Mouse (Mus musculus): ENCODE measurements around the gene Fndc3b.
A peak's percentile ranks its signal among the peaks of the same experiment; 100 is the strongest.

Fndc3b gene

DNA sequence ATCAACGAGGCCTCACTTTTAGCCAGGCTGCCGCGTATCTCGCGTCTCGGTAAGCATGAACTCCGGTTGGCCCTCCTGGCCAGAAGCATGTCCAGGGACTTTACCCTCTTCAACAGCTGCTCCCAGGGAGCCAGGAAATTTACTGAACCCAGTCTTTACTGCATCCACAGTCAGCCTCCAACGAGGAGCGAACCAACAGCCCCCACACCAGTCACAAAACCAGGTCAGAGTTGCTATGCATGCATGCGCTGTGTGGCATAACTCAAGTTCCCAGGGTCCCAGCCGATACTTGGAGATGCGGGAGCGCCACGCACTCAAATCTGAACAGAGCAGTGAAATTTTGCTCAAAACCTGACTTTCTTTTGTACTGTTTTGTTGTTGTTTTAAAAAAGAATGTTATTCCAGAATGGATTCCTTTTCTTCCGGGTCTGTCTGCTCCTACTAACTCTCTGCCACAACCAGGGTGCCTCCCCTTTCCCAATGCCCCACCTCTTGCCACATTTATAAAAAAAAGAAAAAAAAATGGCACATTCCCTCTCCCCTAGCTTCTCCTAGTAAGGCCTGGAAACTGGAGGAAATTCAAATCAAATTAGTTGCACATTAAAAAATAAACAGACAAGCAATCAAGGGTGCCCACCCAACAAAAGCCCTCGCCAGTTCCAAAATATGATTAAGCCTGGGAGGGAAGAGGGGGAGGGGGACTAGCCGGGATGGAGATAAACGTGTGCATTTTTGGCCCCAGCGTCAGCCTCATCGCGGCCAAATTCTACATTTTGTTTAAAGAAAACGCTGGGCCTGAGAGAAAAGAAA is 1.8 kb downstream of the Fndc3b start:
- DNase-seq (ENCODE audit: low spot score in 2 of 2), result no peak

DNA sequence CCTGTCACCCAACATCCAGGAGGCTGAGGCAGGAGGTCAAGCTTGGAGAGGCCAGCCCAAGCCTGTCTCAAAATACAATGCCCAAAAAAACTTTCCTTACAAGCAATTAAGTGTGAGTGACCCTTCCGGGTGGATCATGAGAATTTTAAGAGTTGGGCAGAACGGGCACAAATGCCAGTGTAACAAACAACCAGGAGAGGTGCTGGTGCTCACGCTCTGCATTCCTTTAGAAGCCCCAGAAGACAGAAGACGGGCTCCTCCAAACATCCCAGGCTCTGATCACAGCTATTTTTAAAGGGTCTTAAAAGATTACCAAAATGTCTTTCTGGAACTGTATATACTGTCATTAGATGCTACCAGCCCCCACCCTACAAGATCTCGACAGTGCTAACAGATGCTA is 2.5 kb downstream of the Fndc3b start:
- no peak for DNase-seq (ENCODE audit: low spot score in 2 of 2)

DNA sequence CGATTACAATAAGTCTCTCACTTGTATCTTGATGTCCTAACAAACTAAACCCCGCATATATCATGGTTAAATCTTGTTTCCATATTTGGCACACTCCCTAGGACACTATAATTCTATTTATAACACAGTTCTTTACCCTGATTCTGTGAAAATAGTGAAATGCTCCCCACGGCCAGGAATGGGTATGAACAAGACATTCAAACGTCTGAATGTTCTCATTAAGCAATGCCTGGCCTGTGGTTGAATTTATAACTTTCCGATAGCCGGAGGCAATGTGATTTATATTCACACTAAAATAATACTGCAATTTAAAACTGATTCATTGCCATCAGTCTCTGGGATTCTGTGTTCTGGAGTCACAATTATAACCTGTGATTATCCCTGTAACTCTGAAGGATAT is 5.3 kb downstream of the Fndc3b start:
- DNase-seq (ENCODE audit: low spot score in 2 of 2), result no peak

DNA sequence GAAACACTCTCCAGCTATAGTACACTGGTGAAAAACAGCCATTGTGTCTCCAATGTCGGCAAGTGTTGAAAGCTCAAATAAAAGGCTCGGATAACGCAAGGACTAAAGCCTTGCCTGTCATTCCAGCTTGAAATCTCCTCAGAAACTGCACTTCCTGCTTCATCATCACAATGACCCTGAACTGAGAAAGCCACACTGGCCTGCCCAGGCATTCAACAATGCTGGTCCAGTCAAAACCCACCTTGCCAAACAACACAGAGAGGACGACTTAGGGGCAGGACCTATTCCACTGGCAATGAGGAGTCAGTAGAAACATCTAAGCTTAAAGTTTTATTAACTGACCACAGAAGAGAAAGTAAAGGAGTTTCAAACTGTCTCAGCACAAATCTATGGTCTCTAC is 6.1 kb downstream of the Fndc3b start:
- DNase-seq (ENCODE audit: low spot score in 2 of 2), result no peak

DNA sequence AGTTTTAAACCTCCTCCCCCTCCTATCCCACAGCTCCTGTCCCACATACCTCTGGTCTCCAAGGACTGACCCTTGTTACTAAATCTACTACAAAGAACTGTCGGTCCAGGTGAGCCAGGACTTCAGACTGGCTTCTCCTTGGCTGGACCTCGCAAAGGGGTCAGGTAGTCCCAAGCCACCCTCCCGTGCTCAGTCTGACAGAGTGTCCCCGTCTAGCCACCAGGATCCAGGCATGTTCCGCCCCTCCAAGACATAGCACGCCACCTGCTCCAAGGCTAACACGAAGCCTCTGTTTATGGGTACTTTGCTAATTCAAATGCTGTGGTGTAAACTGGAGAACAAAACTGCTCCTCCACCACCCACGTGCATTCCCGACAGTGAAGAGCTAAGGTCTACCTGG is 6.5 kb downstream of the Fndc3b start:
- DNase-seq (ENCODE audit: low spot score in 2 of 2), result no peak

DNA sequence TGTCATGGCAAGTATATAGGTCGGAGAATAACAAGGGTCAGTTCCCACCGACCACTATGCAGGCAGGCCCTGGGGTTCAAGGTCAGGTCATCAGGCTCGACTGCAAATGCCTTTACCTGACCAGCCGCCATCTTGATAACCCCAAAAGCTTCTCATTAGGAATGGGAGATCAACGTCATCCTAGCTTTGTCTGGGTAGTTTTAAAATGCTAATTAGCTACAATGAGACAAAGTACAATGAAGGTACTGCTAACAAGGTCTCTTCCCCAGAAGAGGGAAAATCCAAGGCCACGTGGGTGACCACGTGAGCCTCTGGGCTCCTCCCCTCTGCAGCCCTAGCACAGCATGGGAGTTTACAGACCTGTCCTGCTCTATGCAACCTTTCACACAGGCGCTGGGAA is 7.6 kb downstream of the Fndc3b start:
- no peak for DNase-seq (ENCODE audit: low spot score in 2 of 2)

DNA sequence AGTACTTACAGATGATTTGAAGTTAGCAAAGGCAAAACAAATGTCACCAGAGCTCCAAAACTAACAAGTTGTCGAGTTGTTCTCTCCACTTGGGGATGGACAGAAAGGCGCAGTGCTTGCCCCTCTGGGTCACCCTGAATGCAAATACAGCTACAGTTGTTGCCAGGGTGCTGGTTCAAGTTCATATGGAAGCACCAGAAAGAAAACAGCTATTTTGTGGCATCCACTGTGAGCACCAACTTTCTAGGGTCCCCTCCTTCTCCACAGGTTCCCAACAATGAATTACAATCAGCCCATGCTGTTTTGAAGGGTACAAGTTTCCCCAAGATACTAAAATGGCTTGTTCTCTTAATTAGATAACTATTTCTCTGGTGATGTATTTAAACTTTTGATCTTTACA is 8.0 kb downstream of the Fndc3b start:
- DNase-seq (ENCODE audit: low spot score in 2 of 2), result no peak

DNA sequence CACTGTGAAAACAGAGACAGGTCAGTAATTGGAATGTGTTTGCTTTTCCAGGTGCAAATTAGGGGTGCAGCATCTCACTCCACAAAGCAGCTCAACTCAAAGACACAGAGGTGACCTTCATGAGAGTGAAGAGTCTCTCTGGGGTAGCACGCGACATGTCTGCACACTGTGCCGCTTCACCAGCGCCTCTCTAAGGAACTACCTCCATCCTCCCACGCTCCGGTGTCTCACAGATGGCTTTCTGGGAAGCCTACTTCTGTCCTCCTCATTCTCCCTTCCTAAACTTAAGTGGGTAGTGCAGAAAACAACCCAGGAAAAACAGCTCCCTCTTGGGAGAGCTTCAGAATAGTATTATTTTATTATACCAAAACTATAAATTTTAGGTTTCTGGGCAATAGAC is 12.4 kb downstream of the Fndc3b start:
- peak; percentile 52 to 64 for DNase-seq (ENCODE audit: low spot score in 2 of 2)

DNA sequence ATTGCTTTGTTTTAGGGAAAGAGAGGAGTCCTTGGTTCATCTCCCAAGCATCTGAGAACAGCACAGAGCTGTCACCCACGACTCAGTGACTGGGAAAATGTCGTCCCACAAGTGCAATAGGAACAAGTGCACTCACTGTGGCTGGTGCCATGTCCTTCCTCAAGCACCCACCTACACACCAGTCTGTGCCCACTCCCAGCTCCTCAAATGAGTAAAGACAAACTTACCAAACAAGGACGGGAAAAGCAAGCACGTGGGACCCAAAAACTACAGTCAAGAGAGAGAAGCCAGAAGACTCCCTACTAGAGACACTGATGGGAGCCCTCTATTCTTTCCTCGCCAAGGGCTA is 14.7 kb downstream of the Fndc3b start:
- no peak for DNase-seq (ENCODE audit: low spot score in 2 of 2)

DNA sequence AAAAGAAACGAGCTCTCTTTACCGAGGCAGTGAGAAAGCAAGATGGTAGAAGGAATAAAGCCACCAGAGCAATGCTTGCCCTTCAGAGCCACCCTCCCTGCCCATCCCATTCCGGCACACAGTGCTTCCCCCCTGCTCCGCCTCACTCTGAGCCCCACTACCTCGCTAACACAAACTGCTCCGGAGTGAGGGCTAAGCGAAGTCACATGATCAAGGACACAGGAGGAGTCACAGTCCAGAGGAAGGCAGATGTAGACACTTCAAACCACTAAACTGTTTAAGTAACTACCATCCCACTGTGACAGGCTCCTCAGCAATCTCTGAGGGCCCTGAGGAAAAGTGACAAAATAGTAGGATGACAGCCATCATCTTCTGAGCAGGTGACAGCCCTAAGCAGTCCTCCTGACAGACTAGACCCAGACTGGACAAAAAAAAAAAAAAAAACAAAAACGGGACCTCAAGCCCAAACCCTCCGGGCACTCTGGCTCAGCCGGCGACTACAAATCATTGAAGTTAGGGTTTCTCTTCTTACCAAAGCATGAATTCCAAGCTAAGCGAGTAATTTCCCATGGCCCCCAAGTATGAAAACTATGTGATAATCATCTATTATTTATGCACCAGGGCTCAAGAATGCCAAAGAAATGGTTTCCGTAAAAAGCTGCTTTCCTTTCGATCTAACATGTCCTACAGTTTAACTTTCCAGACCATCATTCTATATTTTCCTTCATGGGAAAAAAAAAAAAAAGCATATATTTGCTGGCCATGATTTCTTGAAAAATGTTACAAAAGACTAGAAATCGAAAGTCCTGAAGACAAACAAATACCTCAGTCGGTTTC is 15.3 kb downstream of the Fndc3b start:
- DNase-seq (ENCODE audit: low spot score in 2 of 2), result peak in 1 of 2 experiments; percentile 5

DNA sequence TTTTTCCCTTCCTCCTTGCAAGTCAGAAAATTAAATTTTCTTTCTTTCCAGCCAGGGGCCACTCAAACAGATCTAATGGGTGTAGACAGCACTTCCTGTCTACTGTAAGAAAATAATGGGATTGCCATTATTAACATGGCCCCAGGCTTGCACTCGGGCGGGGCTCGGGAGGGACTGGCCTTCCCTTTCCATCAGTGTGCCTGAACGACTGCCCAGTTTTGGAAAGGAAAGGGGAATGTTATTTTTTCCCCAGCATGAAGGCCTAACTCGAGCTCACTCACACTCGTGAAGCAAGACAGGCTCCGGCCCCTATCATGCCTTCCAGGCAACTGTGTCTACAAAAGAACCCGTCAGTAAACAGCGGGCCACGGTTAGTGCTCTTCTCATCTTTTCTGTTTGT is 16.5 kb downstream of the Fndc3b start:
- no peak for DNase-seq (ENCODE audit: low spot score in 2 of 2)

DNA sequence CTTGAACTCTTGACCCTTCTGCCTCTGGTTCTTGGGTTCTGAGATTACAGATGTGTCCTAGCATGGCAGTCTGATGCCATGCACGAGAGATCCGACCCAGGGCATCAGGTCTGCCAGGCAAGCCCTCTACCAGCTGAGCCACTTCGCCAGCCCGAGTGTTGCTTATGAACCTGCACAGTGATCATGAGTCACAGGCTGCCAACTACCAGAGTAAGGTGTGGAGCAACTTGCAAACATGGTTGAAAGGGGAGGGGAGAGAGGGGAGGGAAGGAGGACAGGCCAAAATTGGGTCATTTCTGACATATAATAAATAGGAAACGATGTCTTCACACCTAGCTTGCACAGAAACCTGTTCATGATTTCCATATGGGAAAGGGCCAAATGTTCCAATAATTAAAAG is 17.0 kb downstream of the Fndc3b start:
- DNase-seq (ENCODE audit: low spot score in 2 of 2), result no peak

DNA sequence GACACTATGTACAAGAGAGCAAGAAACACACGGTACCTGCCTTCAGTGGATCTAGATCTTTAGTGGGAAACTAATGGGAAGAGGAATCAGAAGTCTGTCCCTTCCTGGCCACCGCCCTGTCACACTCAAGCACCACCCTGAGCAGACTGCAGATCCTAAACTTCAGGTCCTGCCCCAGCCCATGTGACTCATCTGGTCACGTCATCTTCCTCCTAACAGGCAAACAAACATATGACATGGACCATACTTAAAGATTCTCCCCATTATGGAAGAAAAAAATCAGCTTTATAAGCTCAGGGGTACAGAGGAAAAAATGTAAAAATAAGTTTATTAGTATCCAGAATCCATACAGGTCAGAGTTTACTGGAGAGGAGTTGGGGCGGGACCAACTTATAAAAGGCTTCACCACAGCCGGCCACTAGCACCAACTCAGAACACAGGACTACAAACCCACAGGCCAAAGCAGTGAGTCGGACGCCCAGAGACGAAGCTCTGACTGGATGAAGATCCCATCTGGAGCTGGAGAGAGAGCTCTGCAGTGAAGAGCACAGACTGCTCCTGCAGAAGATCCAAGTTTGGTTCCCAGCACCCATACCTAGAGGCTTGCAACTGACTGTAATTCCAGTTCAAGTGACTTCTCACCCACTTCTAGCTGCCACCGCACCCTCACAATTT is 19.5 kb downstream of the Fndc3b start:
- DNase-seq (ENCODE audit: low spot score in 2 of 2), result no peak

DNA sequence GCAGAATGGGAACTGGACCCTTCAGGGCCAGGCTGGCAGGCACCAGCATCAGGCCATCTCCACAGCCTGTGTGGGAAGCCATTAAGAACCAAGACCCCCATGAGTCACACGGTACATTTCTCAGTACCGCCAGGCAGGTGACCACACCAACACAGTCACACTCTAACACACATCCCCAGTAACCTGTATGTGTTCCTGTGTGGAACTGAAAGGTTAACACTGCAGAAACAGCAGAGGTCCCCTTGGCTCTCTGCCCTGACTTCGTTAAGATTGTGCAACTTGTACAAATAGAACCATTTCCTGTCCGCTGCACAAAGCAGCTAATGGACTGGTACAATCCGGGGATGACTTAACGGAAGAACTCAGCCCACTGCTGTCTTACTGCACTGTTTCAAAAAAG is 21.1 kb downstream of the Fndc3b start:
- peak; percentile 63 to 65 for DNase-seq (ENCODE audit: low spot score in 2 of 2)

DNA sequence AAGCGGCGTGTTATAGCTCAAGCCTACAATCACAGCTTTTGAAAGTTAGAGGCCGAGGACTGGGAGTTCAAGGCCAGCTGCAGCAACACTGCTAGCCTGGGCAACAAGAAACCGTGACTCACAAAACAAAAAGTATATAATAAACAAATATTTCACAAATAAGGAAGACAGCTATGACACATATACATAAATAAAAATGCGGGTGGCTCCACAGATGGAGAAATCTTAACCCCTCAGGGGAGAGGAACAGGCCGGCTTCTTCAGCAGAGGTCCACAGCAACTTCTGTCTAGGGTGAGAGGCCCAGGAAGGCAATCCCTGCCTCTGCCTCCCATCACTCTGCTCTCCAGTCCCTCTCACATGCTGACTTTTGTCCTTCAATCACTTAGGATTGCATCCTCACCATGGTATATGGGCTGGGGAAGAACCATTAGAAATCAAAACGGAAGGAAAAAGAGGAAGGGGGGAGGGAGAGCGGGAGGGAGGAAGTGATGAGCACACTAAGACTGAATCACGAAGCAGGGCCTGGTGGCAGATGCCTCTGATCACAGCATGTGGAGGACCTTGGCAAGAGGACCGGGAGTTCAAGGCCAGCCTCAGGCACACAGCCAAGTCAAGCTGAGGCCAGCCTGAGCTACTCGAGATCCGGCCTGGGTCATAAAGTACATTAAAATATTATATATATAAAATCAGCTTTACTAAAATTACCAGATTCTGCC is 21.8 kb downstream of the Fndc3b start:
- DNase-seq (ENCODE audit: low spot score in 2 of 2), result peak; percentile 51

DNA sequence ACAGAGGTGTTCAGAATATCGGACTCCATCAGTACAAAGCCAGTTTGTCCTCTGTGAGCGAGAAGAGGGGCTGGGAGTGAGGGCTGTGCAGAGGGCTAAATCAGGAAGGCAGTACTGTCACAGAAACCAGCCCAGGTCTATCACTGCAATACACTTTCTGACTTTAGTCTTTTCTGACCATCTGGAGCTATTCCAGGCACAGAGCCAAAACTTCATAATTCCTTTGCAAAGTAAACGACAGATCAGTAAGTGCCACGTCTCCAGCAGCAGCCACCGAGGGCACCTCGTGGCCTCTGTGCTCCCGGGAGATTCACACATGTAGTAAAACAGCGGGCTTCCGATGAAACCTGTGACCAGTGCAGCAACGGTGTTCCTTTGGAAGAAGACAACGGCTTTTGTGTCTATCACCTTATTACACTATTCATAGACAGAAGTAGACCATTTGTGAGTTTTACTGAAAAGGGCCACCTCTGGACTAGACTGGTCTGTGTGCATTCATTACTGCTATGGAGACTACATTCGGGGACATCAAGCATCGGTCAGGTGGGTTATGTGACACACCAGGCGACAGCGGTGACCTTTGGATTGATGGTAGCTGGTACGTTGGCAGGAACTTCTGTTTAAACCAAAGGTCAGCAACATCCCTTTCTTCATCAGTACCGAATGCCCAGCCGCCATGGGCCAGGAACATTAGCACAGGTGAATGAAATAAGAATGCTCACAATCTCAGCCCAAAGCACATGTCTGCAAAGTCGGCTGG is 24.2 kb downstream of the Fndc3b start:
- DNase-seq (ENCODE audit: low spot score in 2 of 2), result no peak

DNA sequence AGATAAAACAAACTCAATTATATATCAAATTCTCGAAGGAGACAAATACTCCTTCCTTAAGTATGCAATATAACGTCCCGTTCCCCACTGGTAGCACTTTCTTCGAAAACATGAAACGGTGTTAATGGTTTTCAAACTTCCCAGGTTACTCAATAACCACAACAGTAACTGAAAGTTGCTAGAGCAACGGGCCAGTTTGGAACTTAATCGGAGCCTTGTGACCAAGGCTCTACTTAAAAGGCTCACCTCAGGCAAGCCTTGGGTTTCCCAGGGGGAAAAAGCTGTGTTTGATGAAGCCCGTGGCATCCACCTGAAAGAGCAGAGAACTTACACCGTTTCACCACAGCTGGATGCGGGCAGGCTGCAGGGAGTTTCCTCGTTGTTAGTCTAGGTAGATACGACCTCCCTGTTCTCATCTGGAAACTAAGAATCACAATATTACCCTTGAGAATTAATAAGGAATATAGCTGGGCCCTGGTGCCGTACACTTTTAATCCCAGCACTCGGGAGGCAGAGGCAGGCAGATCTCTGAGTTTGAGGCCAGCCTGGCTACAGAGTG is 25.4 kb downstream of the Fndc3b start:
- no peak for DNase-seq (ENCODE audit: low spot score in 2 of 2)

DNA sequence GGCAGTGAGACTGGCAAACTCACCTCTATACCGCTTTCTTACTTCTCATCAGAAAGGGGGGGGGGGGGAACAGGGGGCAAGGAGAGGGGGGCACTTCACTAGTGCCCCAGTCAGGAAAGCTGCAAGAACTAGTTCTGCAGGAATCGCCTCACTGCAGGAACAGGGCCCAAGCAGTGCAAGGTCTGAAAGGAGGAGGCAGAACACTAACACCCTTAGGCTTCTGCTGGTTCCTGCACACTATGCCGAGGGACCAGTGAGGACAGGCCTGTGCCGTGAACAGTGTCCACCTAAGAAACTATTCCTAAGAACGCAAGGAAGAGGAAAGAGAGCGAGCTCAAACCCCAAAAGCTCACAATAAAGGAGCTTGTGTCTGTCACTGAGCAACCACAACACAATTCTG is 26.0 kb downstream of the Fndc3b start:
- no peak for DNase-seq (ENCODE audit: low spot score in 2 of 2)

DNA sequence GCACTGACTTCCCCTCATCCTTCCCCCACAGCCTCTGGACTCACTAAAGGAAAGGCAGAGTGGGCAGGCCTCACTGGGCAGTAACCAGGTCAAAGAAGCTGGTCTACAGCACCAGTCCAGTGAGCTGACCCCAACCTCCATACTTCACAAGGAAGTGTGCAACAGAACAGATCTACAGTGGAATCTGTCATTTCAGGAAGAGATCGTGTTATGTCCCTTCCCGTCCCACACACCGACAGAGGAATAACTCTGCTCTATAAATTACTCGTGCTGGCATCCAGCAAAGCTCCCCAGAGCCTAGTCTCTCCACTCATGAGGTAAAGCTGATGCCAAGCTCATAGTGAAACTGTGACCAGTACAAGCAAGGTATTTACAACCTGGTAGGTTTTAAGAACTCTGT is 27.7 kb downstream of the Fndc3b start:
- no peak for DNase-seq (ENCODE audit: low spot score in 2 of 2)

DNA sequence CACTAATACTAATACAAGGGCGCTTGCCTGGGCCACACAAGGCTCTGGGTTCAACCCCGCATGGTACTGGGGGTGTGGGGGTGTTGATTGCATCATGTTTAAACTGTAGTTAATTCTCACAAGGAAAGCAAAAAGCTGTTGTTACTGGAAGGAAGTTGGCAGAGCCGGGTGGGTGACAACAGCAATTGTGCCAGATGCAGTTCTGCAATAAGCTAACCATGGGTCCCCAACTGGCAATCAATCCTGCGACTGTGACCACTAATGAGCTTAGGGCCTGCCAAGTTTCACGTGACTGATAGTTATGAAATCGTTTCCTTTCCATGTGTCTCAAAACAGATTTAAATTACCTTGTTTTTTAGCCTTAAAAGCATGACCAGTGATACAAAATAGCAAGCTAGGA is 33.5 kb downstream of the Fndc3b start:
- DNase-seq (ENCODE audit: low spot score in 2 of 2), result no peak

DNA sequence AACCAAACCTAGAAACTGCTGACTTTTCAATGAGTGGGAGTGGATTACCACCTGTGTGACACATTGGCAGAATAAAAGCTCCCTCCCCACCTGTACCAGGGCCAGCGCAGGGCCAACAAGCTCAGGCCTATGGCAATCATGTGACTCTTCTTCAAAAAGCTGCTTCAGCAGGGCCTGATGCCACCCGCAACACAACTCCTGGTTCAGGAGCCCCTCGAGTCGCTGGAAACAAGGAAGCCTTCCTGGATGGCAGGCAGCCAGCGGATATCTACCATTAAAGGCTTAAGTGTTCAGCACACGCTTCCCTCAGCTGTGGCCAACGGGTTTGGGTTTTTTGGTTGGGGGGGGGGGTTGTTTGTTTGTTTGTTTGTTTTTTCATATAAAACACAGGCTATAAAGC is 37.4 kb downstream of the Fndc3b start:
- DNase-seq (ENCODE audit: low spot score in 2 of 2), result no peak
